Mouse (Mus musculus) neural tube, embryonic 14.5 days (tissue): ENCODE measurements around the gene Traf2. TPM values are rescaled to one million over a fixed set of nuclear protein-coding genes. Genes with fewer than 3 reads are reported as not detected.

Experiments
- ATAC-seq: fragments of 200-750 bp; cut with Nextera tagmentation; 2 replicates; pipeline ENCODE4 v1.8.0; 2017; ENCODE audit warnings: low read depth, mild to moderate bottlenecking, moderate TSS enrichment, moderate library complexity
- H3K27ac ChIP-seq: fragments of 300-500 bp; sonication (generic); 2 replicates; pipeline ENCODE4 v1.5.1; 2014; ENCODE audit warnings: low read depth, mild to moderate bottlenecking, control low read depth, low read length, moderate library complexity, mixed read lengths
- H3K27me3 ChIP-seq: fragments of 300-500 bp; sonication (generic); 2 replicates; pipeline ENCODE4 v1.6.1; 2014; ENCODE audit warnings: low read length; ENCODE audit not compliant: control insufficient read depth, insufficient read depth
- H3K36me3 ChIP-seq: fragments of 300-500 bp; sonication (generic); 2 replicates; pipeline ENCODE4 v1.6.1; 2014; ENCODE audit warnings: low read length, mixed read lengths; ENCODE audit not compliant: control insufficient read depth, insufficient read depth
- H3K4me1 ChIP-seq: fragments of 300-500 bp; sonication (generic); 2 replicates; pipeline ENCODE4 v1.6.1; 2014; ENCODE audit warnings: low read length; ENCODE audit not compliant: control insufficient read depth, insufficient read depth
- H3K4me2 ChIP-seq: fragments of 300-500 bp; sonication (generic); 2 replicates; pipeline ENCODE4 v1.6.1; 2014; ENCODE audit warnings: mild to moderate bottlenecking, low read depth, low read length, control low read depth
- H3K4me3 ChIP-seq: fragments of 300-500 bp; sonication (generic); 2 replicates; pipeline ENCODE4 v1.5.1; 2014; ENCODE audit warnings: low read depth, low read length, control low read depth, mixed read lengths
- H3K9ac ChIP-seq: fragments of 300-500 bp; sonication (generic); replicated peaks from 2 replicates; pipeline ENCODE4 v1.6.1; 2014; ENCODE audit warnings: low read depth, mild to moderate bottlenecking, control low read depth, low read length, mixed read lengths
- H3K9me3 ChIP-seq: fragments of 300-500 bp; sonication (generic); 2 replicates; pipeline ENCODE4 v1.6.1; 2016; ENCODE audit warnings: low read length; ENCODE audit not compliant: control insufficient read depth
- WGBS: fragments of 180-500 bp; shearing (Covaris S2); extraction: QIAGEN DNeasy Blood & Tissue Kit; methylation state at CpG from one replicate; pipeline ENCODE4 v1.1.7; 2014; 5-methylcytosine and 5-hydroxymethylcytosine counted together
- polyA plus RNA-seq: library from polyadenylated mRNA; unstranded; fragments of >200 nt; fragmentation: Nextera tagmentation; extraction: Ambion mirVana; gene quantifications from 2 replicates; pipeline ENCODE4 v1.2.1, GENCODE M21; 2014

Gene Traf2
- polyA plus RNA-seq, 1 experiment from 2014 or later, result 12.6 TPM

GRCm38 (mm10) chr2:25477967-25478675, 68.6 kb downstream of the Traf2 start:
- no peak overlapping the region for H3K9ac ChIP-seq
- H3K4me3 ChIP-seq, result no peak overlapping the region
- H3K4me1 ChIP-seq, result no peaks in the 10 kb centered on the region
- no peaks in the 10 kb centered on the region for H3K36me3 ChIP-seq
- no peak overlapping the region for H3K27ac ChIP-seq
- H3K27me3 ChIP-seq, result no peaks in the 10 kb centered on the region
- WGBS, result 94% methylated on average over 3 of the region's 3 CpGs
- H3K9me3 ChIP-seq, result no peaks in the 10 kb centered on the region
- no peak for ATAC-seq
- H3K4me2 ChIP-seq, result no peak overlapping the region

DNA sequence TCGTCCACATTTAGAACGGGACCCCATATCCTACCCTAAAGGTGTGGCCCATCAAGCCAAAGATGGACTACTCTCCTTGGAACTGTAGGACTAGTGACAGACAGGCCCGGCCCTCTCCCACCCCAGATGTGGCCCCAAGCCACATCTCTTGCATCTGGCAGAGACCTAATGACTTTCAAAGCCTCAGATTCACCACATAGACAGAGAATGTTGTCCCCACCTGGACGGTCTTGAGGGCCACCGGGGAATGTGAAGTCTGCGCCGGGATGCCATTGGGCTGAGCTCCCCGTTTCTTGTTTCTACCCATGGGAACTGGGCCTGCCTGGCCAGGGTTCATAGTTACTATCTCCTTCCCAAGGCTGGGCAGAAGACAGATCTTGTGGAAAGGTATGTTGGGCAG, 69.2 kb downstream of the Traf2 start:
- ATAC-seq, result no peak
- Histone ChIP-seq H3K9ac (no peak overlapping the region), H3K4me1 (no peaks in the 10 kb centered on the region)

GRCm38 (mm10) chr2:25472550-25472949, 74.2 kb downstream of the Traf2 start:
- H3K9me3 ChIP-seq, result no peaks in the 10 kb centered on the region
- H3K27me3 ChIP-seq, result no peaks in the 10 kb centered on the region
- 75% methylated on average over 2 of the region's 2 CpGs for WGBS
- peaks cover 6% of the 10 kb centered on the region; the same call in 1 of the 2 replicates for H3K4me1 ChIP-seq
- no peak for ATAC-seq
- H3K9ac ChIP-seq, result no peak overlapping the region
- no peaks in the 10 kb centered on the region for H3K36me3 ChIP-seq
- H3K4me2 ChIP-seq, result no peak overlapping the region
- H3K27ac ChIP-seq, result no peak overlapping the region
- no peak overlapping the region for H3K4me3 ChIP-seq

More for the DNA sequence above, 69.2 kb downstream of the Traf2 start:
- no peaks in the 10 kb centered on the region for H3K27me3 ChIP-seq
- no peak overlapping the region for H3K4me3 ChIP-seq
- no peaks in the 10 kb centered on the region for H3K9me3 ChIP-seq
- H3K27ac ChIP-seq, result no peak overlapping the region
- no peaks in the 10 kb centered on the region for H3K36me3 ChIP-seq
- 91% methylated on average over 8 of the region's 8 CpGs for WGBS
- no peak overlapping the region for H3K4me2 ChIP-seq

DNA sequence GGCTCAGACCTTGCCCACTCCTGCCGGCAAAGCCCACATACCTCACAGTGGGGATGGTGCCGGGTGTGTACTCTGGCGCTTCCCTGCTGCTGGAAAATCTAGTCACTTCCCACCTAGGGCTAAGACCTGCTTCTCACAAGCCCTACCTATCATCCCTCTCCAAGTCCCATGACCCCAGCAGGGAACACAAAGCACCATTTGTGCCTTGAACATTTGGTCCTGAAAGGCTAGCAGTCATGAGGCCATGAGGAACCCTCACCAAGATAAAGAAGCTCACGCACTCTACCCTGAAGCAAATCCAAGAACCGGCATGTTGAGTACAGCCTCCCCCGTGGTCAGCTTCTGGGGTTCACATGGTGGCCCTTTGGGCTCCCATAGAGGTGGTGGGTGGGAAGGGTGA, 76.8 kb downstream of the Traf2 start, which contains the start of gene Ptgds:
Ptgds (minus strand) TSS at position 78 of the 400 bp plus-strand sequence.
- Histone ChIP-seq H3K9ac (no peak within 1 kb of the TSS), H3K36me3 (no peaks in the 10 kb centered on the region), H3K4me2 (no peak within 1 kb of the TSS), H3K4me3 (no peak within 1 kb of the TSS), H3K9me3 (no peaks in the 10 kb centered on the region), H3K27me3 (no peaks in the 10 kb centered on the region), H3K27ac (peak within 1 kb of the TSS; percentile 45; the same call in 1 of the 2 replicates), H3K4me1 (peaks cover 6% of the 10 kb centered on the region; the same call in 1 of the 2 replicates)
- 67% methylated on average over 6 of the region's 6 CpGs for WGBS
- no peak for ATAC-seq

GRCm38 (mm10) chr2:25468962-25469915, 77.5 kb downstream of the Traf2 start:
- Histone ChIP-seq H3K4me1 (peaks cover 6% of the 10 kb centered on the region; the same call in 1 of the 2 replicates), H3K27me3 (no peaks in the 10 kb centered on the region), H3K36me3 (no peaks in the 10 kb centered on the region), H3K9me3 (no peaks in the 10 kb centered on the region), H3K4me2 (no peak overlapping the region), H3K9ac (no peak overlapping the region), H3K27ac (peak overlapping the region; percentile 45; the same call in 1 of the 2 replicates), H3K4me3 (no peak overlapping the region)
- 70% methylated on average over 10 of the region's 10 CpGs for WGBS
- ATAC-seq, result peak; percentile 59; the same call in 1 of the 2 replicates

Other genes with a start within 250 kb of the Traf2 start
- gene Grin1, start 227.8 kb downstream of the Traf2 start, polyA plus RNA-seq, result 60.8 and 89.4 TPM in 2 replicates
- 59.9 and 85.5 TPM in 2 replicates for gene Man1b1, start 214.6 kb downstream of the Traf2 start, polyA plus RNA-seq
- 23.9 and 27.1 TPM in 2 replicates for gene Dpp7, start 190.6 kb downstream of the Traf2 start, polyA plus RNA-seq
- gene Uap1l1, start 181.3 kb downstream of the Traf2 start, polyA plus RNA-seq, result 4.6 and 5.2 TPM in 2 replicates
- 6.9 and 7.8 TPM in 2 replicates for gene Sapcd2, start 174.6 kb downstream of the Traf2 start, polyA plus RNA-seq
- 1.6 and 10.6 TPM in 2 replicates for gene Entpd2, start 151.1 kb downstream of the Traf2 start, polyA plus RNA-seq
- gene Npdc1, start 147.6 kb downstream of the Traf2 start, polyA plus RNA-seq, result 397 and 496 TPM in 2 replicates
- 0.17 and 0.23 TPM in 2 replicates for gene Fut7, start 123.7 kb downstream of the Traf2 start, polyA plus RNA-seq
- 16.2 and 17.0 TPM in 2 replicates for gene Abca2, start 118.2 kb downstream of the Traf2 start, polyA plus RNA-seq
- 1.5 and 2.4 TPM in 2 replicates for gene Clic3, start 90.1 kb downstream of the Traf2 start, polyA plus RNA-seq
- 94.5 and 124 TPM in 2 replicates for gene Paxx, start 85.8 kb downstream of the Traf2 start, polyA plus RNA-seq
- gene Ptgds, start 76.9 kb downstream of the Traf2 start, polyA plus RNA-seq, result 5.6 and 87.6 TPM in 2 replicates
- not detected in 2 replicates for gene Lcn12, start 53.0 kb downstream of the Traf2 start, polyA plus RNA-seq
- gene Fbxw5, start 46.2 kb downstream of the Traf2 start, polyA plus RNA-seq, result 124 and 137 TPM in 2 replicates
- gene C8g, start 45.2 kb downstream of the Traf2 start, polyA plus RNA-seq, result 5.6 and 6.8 TPM in 2 replicates
- gene Edf1, start 10.9 kb upstream of the Traf2 start, polyA plus RNA-seq, result 373 and 390 TPM in 2 replicates
- 2.2 and 2.3 TPM in 2 replicates for gene Mamdc4, start 27.9 kb upstream of the Traf2 start, polyA plus RNA-seq
- 184 and 209 TPM in 2 replicates for gene Phpt1, start 28.3 kb upstream of the Traf2 start, polyA plus RNA-seq
- gene Ajm1, start 34.8 kb upstream of the Traf2 start, polyA plus RNA-seq, result 8.1 and 13.3 TPM in 2 replicates
- 64.2 and 66.6 TPM in 2 replicates for gene Rabl6, start 61.6 kb upstream of the Traf2 start, polyA plus RNA-seq
- 0.33 and 0.43 TPM in 2 replicates for gene Ccdc183, start 70.7 kb upstream of the Traf2 start, polyA plus RNA-seq
- 48.5 and 55.3 TPM in 2 replicates for gene Tmem141, start 75.1 kb upstream of the Traf2 start, polyA plus RNA-seq
- gene Fcna, start 81.1 kb upstream of the Traf2 start, polyA plus RNA-seq, result 0.63 and 3.3 TPM in 2 replicates
- gene Lcn8, start 106.2 kb upstream of the Traf2 start, polyA plus RNA-seq, result not detected in 2 replicates
- not detected in 2 replicates for gene Lcn5, start 111.0 kb upstream of the Traf2 start, polyA plus RNA-seq
- not detected in 2 replicates for gene Lcn6, start 129.8 kb upstream of the Traf2 start, polyA plus RNA-seq
- not detected in 2 replicates for gene Lcn10, start 135.8 kb upstream of the Traf2 start, polyA plus RNA-seq
- not detected in 2 replicates for gene Obp2a, start 153.1 kb upstream of the Traf2 start, polyA plus RNA-seq
- gene Bmyc, start 159.8 kb upstream of the Traf2 start, polyA plus RNA-seq, result 138 and 160 TPM in 2 replicates
- not detected in 2 replicates for gene Obp2b, start 190.1 kb upstream of the Traf2 start, polyA plus RNA-seq
- not detected in 2 replicates for gene Lcn3, start 218.6 kb upstream of the Traf2 start, polyA plus RNA-seq
- not detected in 2 replicates for gene Lcn11, start 230.1 kb upstream of the Traf2 start, polyA plus RNA-seq
- gene Gm13539, start 235.3 kb upstream of the Traf2 start, polyA plus RNA-seq, result not detected in 2 replicates